10 mouse cellular contexts compared by ENCODE assay signal in genomic region chr3:84128871-84129870, GRCm38 (mm10). TPM values are rescaled to one million over a fixed set of nuclear protein-coding genes. Genes with fewer than 3 reads are reported as not detected.
DNase-seq lines count a peak whose midpoint lies in the region; ATAC-seq lines count a peak whose summit lies in the region.
"Had no signal": no experiment of that assay in that cellular context is flagged by ENCODE, and none has a peak within 500 bp of the region (broad histone marks: within the 10 kb centered on the region; RNA-seq: fewer than 3 reads in every experiment).

No protein-coding gene starts in this region.

- no peak overlapping the region for H3K4me2 ChIP-seq in intestine, embryonic 16.5 days (ENCODE audit: low read depth, low read length)
- no peak overlapping the region for H3K4me2 ChIP-seq in liver, embryonic 12.5 days
- H3K4me2 ChIP-seq in midbrain, embryonic 11.5 days, result no peak overlapping the region
- H3K4me2 ChIP-seq: hindbrain, embryonic 14.5 days had no signal

- 48% methylated on average over 11 of the region's 11 CpGs for WGBS in intestine, embryonic 16.5 days
- WGBS in liver, embryonic 12.5 days (ENCODE audit: insufficient replicate concordance), result 54% methylated on average over 11 of the region's 11 CpGs
- WGBS in midbrain, embryonic 11.5 days, result 84% methylated on average over 11 of the region's 11 CpGs

- no peak overlapping the region for H3K4me3 ChIP-seq in intestine, embryonic 16.5 days (ENCODE audit: low read length)
- no peak overlapping the region for H3K4me3 ChIP-seq in liver, embryonic 12.5 days
- H3K4me3 ChIP-seq in midbrain, embryonic 11.5 days (ENCODE audit: low read depth, low read length), result no peak overlapping the region

- H3K27me3 ChIP-seq in intestine, embryonic 16.5 days (replicated peaks; ENCODE audit: control insufficient read depth, insufficient read depth, low read length), result no peaks in the 10 kb centered on the region
- H3K27me3 ChIP-seq in liver, embryonic 12.5 days (replicated peaks), result no peaks in the 10 kb centered on the region
- H3K27me3 ChIP-seq in midbrain, embryonic 11.5 days (ENCODE audit: control insufficient read depth, insufficient read depth, low read length), result no peaks in the 10 kb centered on the region

- H3K36me3 ChIP-seq in intestine, embryonic 16.5 days (ENCODE audit: control insufficient read depth, insufficient read depth, low read length), result no peaks in the 10 kb centered on the region
- H3K36me3 ChIP-seq in liver, embryonic 12.5 days, result 0 out of 2 replicates have a peak, but pooled peaks cover 5% of the 10 kb centered on the region
- no peaks in the 10 kb centered on the region for H3K36me3 ChIP-seq in midbrain, embryonic 11.5 days (ENCODE audit: control insufficient read depth, insufficient read depth, low read length)

- peaks cover 9% of the 10 kb centered on the region for H3K4me1 ChIP-seq in intestine, embryonic 16.5 days (ENCODE audit: control insufficient read depth, insufficient read depth, low read length)
- H3K4me1 ChIP-seq in liver, embryonic 12.5 days, result 0 out of 2 replicates have a peak, but pooled peaks cover 9% of the 10 kb centered on the region
- H3K4me1 ChIP-seq in midbrain, embryonic 11.5 days (ENCODE audit: control insufficient read depth, insufficient read depth, low read length), result no peaks in the 10 kb centered on the region

- ATAC-seq in intestine, embryonic 16.5 days, result peak; percentile 80
- no peak for ATAC-seq in liver, embryonic 12.5 days
- ATAC-seq in midbrain, embryonic 11.5 days (ENCODE audit: low FRiP score), result no peak
- ATAC-seq: activated CD4-positive, CD25-positive, alpha-beta regulatory T cell, adult 4 months had no signal

- DNase-seq in adrenal gland, postnatal 10 days, result peak; percentile 34
- DNase-seq in adrenal gland, adult 8-10 months, result no peak
- peak; percentile 48 for DNase-seq in adrenal gland, postnatal 14 days
- DNase-seq in layer of hippocampus, adult 9-10 months (ENCODE audit: low spot score), result no peak
- no peak for DNase-seq in midbrain, embryonic 11.5 days (ENCODE audit: low spot score, missing footprints)
- no peak for DNase-seq in frontal cortex, postnatal 10 days (ENCODE audit: low spot score in 2 of 2)

- H3K27ac ChIP-seq in intestine, embryonic 16.5 days (ENCODE audit: low read length), result peak overlapping the region; percentile 51
- 0 out of 2 replicates have a peak overlapping the region, but pooled peaks have one; percentile 20 for H3K27ac ChIP-seq in liver, embryonic 12.5 days
- H3K27ac ChIP-seq in midbrain, embryonic 11.5 days (ENCODE audit: low read depth, low read length), result no peak overlapping the region
- H3K27ac ChIP-seq: hindbrain, embryonic 14.5 days had no signal

- H3K9me3 ChIP-seq in intestine, embryonic 16.5 days (ENCODE audit: control insufficient read depth, low read length), result no peaks in the 10 kb centered on the region
- no peaks in the 10 kb centered on the region for H3K9me3 ChIP-seq in liver, embryonic 12.5 days (replicated peaks)
- H3K9me3 ChIP-seq in midbrain, embryonic 11.5 days (ENCODE audit: control insufficient read depth, low read length), result no peaks in the 10 kb centered on the region

- no peak overlapping the region for H3K9ac ChIP-seq in intestine, embryonic 16.5 days (ENCODE audit: low read depth, low read length)
- H3K9ac ChIP-seq in liver, embryonic 12.5 days, result no peak overlapping the region
- no peak overlapping the region for H3K9ac ChIP-seq in midbrain, embryonic 11.5 days (ENCODE audit: low read length)
- H3K9ac ChIP-seq: hindbrain, embryonic 14.5 days had no signal

RNA-seq across cellular contexts. Expression of gene Mnd1, which starts 26.4 kb away (rescaled TPM):
- 10 to 100 TPM; 25.2 to 26.5 TPM for total RNA-seq in adrenal gland, postnatal 10 days (2021)
- total RNA-seq in adrenal gland, adult 8-10 months (2022), result 1 to 10 TPM; 8.0 to 9.1 (median 8.6) TPM
- 23.0 and 27.2 TPM in 2 replicates for total RNA-seq in adrenal gland, postnatal 14 days (2021)
- 8.0 and 9.9 TPM in 2 replicates for polyA plus RNA-seq in intestine, embryonic 16.5 days (2015; fragmentation: Nextera tagmentation; extraction: Ambion mirVana)
- polyA plus RNA-seq in liver, embryonic 12.5 days (2016; fragmentation: Nextera tagmentation; extraction: Ambion mirVana), result 12.3 and 12.8 TPM in 2 replicates
- 9.0 and 10.8 TPM in 2 replicates for polyA plus RNA-seq in midbrain, embryonic 11.5 days (2014; fragmentation: Nextera tagmentation; extraction: Ambion mirVana)

RNA-seq across cellular contexts. Expression of gene Gm6525, which starts 44.7 kb away (rescaled TPM):
- total RNA-seq in adrenal gland, postnatal 10 days (2021), result under 1 TPM; 0.67 to 0.69 TPM
- not detected for total RNA-seq in adrenal gland, adult 8-10 months (2022)
- 0.33 TPM in 1 of 2 replicates, not detected in the other for total RNA-seq in adrenal gland, postnatal 14 days (2021)
- 1.2 and 1.4 TPM in 2 replicates for polyA plus RNA-seq in intestine, embryonic 16.5 days (2015; fragmentation: Nextera tagmentation; extraction: Ambion mirVana)
- polyA plus RNA-seq in liver, embryonic 12.5 days (2016; fragmentation: Nextera tagmentation; extraction: Ambion mirVana), result 0.30 TPM in 1 of 2 replicates, not detected in the other
- polyA plus RNA-seq in midbrain, embryonic 11.5 days (2014; fragmentation: Nextera tagmentation; extraction: Ambion mirVana), result 0.83 and 1.4 TPM in 2 replicates
- polyA plus RNA-seq: activated CD4-positive, CD25-positive, alpha-beta regulatory T cell, adult 4 months had no signal

Comparison
In these comparisons a context has a peak if more than half of its experiments do, and no peak if none do; other contexts are left out.
1. DNase-seq: peak in adrenal gland, postnatal 10 days (single experiment) and adrenal gland, postnatal 14 days (single experiment); none in adrenal gland, adult 8-10 months (single experiment), layer of hippocampus, adult 9-10 months (single experiment), midbrain, embryonic 11.5 days (single experiment) and frontal cortex, postnatal 10 days (0 of 2).